Comparison of ENCODE assay signal across 11 mouse cellular contexts in genomic region chr7:126825403-126825802, GRCm38 (mm10). TPM values are rescaled to one million over a fixed set of nuclear protein-coding genes. Genes with fewer than 3 reads are reported as not detected.
DNase-seq lines count a peak whose midpoint lies in the region; ATAC-seq and TF ChIP-seq lines count a peak whose summit lies in the region.
"Had no signal": no experiment of that assay in that cellular context is flagged by ENCODE, and none has a peak within 500 bp of the region (broad histone marks: within the 10 kb centered on the region; RNA-seq: fewer than 3 reads in every experiment).

No protein-coding gene starts in this region.

- no peak for TF ChIP-seq CTCF in intestine, postnatal 0 days (IDR thresholded peaks at IDR 0.05; ENCODE audit: low read depth)

- no peak overlapping the region for H3K9ac ChIP-seq in intestine, embryonic 14.5 days (ENCODE audit: low read length)
- H3K9ac ChIP-seq in intestine, postnatal 0 days (ENCODE audit: low read depth, low read length): no peak overlapping the region

- H3K4me3 ChIP-seq in intestine, embryonic 14.5 days (ENCODE audit: low read depth, low read length): no peak overlapping the region
- H3K4me3 ChIP-seq in intestine, postnatal 0 days (ENCODE audit: low read depth, low read length): no peak overlapping the region
- H3K4me3 ChIP-seq in hindbrain, embryonic 10.5 days: peak overlapping the region; percentile 20; the same call in 1 of the 2 replicates
- H3K4me3 ChIP-seq in myocyte: no peak overlapping the region

- no peak overlapping the region for H3ac ChIP-seq in myocyte (ENCODE audit: control insufficient read depth, insufficient read length)

- no peaks in the 10 kb centered on the region for H3K79me2 ChIP-seq in myocyte (ENCODE audit: control insufficient read depth, insufficient read depth)

- H3K27me3 ChIP-seq in intestine, embryonic 14.5 days (replicated peaks; ENCODE audit: control insufficient read depth, insufficient read depth, low read length): peaks cover 26% of the 10 kb centered on the region
- peaks cover 35% of the 10 kb centered on the region for H3K27me3 ChIP-seq in intestine, postnatal 0 days (replicated peaks; ENCODE audit: control insufficient read depth, insufficient read depth, low read length)
- H3K27me3 ChIP-seq in hindbrain, embryonic 10.5 days (ENCODE audit: insufficient read depth, poor library complexity, severe bottlenecking): peaks cover 55% of the 10 kb centered on the region
- peaks cover 73% of the 10 kb centered on the region for H3K27me3 ChIP-seq in myocyte (ENCODE audit: control insufficient read depth, insufficient read depth, insufficient read length)

- TF ChIP-seq POLR2A in myocyte (IDR thresholded peaks at IDR 0.05; ENCODE audit: insufficient read length, low read depth): no peak

- no peaks in the 10 kb centered on the region for H3K36me3 ChIP-seq in intestine, embryonic 14.5 days (ENCODE audit: control insufficient read depth, insufficient read depth, low read length)
- H3K36me3 ChIP-seq in intestine, postnatal 0 days (ENCODE audit: control insufficient read depth, insufficient read depth): no peaks in the 10 kb centered on the region
- H3K36me3 ChIP-seq in hindbrain, embryonic 10.5 days: no peaks in the 10 kb centered on the region
- no peaks in the 10 kb centered on the region for H3K36me3 ChIP-seq in myocyte (ENCODE audit: control insufficient read depth, insufficient read depth)

- H3K27ac ChIP-seq in intestine, embryonic 14.5 days (ENCODE audit: low read depth): no peak overlapping the region
- H3K27ac ChIP-seq in intestine, postnatal 0 days (ENCODE audit: low read depth, low read length): no peak overlapping the region
- no peak overlapping the region for H3K27ac ChIP-seq in hindbrain, embryonic 10.5 days

- ATAC-seq in intestine, embryonic 14.5 days (replicated peaks; ENCODE audit: low FRiP score, low TSS enrichment, low read depth): no peak
- no peak for ATAC-seq in intestine, postnatal 0 days
- ATAC-seq in megakaryocyte, adult 5-6 weeks (ENCODE audit: poor library complexity, severe bottlenecking): no peak

- WGBS in intestine, embryonic 14.5 days: 18% methylated on average over 8 of the region's 8 CpGs
- WGBS in intestine, postnatal 0 days: 17% methylated on average over 8 of the region's 8 CpGs
- 19% methylated on average over 8 of the region's 8 CpGs for WGBS in hindbrain, embryonic 10.5 days

- H3K4me1 ChIP-seq in intestine, embryonic 14.5 days (replicated peaks; ENCODE audit: control insufficient read depth, insufficient read depth, low read length): no peaks in the 10 kb centered on the region
- H3K4me1 ChIP-seq in intestine, postnatal 0 days (replicated peaks; ENCODE audit: control insufficient read depth, insufficient read depth, low read length): no peaks in the 10 kb centered on the region
- H3K4me1 ChIP-seq in hindbrain, embryonic 10.5 days (replicated peaks): peaks cover 51% of the 10 kb centered on the region

- H3K9me3 ChIP-seq in intestine, embryonic 14.5 days (ENCODE audit: control insufficient read depth, low read length): no peaks in the 10 kb centered on the region
- no peaks in the 10 kb centered on the region for H3K9me3 ChIP-seq in intestine, postnatal 0 days (ENCODE audit: control insufficient read depth)
- no peaks in the 10 kb centered on the region for H3K9me3 ChIP-seq in hindbrain, embryonic 10.5 days

- H3K4me2 ChIP-seq in intestine, embryonic 14.5 days (ENCODE audit: low read length): no peak overlapping the region
- no peak overlapping the region for H3K4me2 ChIP-seq in intestine, postnatal 0 days (replicated peaks; ENCODE audit: low read depth)
- H3K4me2 ChIP-seq in myocyte (ENCODE audit: low read depth): no peak overlapping the region

- intact Hi-C loops in left cerebral cortex, postnatal 25 days (cut with DNase I): loop anchor here (2.0 kb wide), 1 partner anchor 35 kb away; the partner anchor contains the start of gene Hirip3

- DNase-seq in intestine, embryonic 14.5 days (ENCODE audit: low spot score): peak; percentile 83
- peak; percentile 65 for DNase-seq in adipocyte (ENCODE audit: low spot score)
- DNase-seq in hindbrain, embryonic 10.5 days (ENCODE audit: low spot score): no peak
- DNase-seq in gastrocnemius, adult 18-20 months (ENCODE audit: low spot score): no peak
- DNase-seq in left cerebral cortex, postnatal 25 days (ENCODE audit: low spot score in 2 of 2): no peak
- DNase-seq: thymus, adult 2 months had no signal

TF ChIP-seq in myocyte, 11 proteins besides CTCF, POLR2A, EP300 and RAD21:
- TF ChIP-seq REST (IDR thresholded peaks at IDR 0.05; ENCODE audit: insufficient read depth, insufficient read length): peak; percentile 86
- TF ChIP-seq MAX (IDR thresholded peaks at IDR 0.05; ENCODE audit: low read depth): no peak
- TF ChIP-seq POLR2AphosphoS2 (IDR thresholded peaks at IDR 0.05; ENCODE audit: insufficient read length, low read depth): no peak
- TF ChIP-seq E2F4 (IDR thresholded peaks at IDR 0.05; ENCODE audit: insufficient read depth): no peak
- no peak for TF ChIP-seq TCF12 (IDR thresholded peaks at IDR 0.05; ENCODE audit: insufficient read depth, poor library complexity, severe bottlenecking)
- no peak for TF ChIP-seq CEBPB (IDR thresholded peaks at IDR 0.05; ENCODE audit: insufficient read depth, poor library complexity, severe bottlenecking)
- no peak for TF ChIP-seq USF1 (IDR thresholded peaks at IDR 0.05; ENCODE audit: low read depth)

RNA-seq across cellular contexts. Expression of gene 4930451I11Rik, which starts 6.0 kb away (rescaled TPM):
- polyA plus RNA-seq in intestine, embryonic 14.5 days (2014; fragmentation: Nextera tagmentation; extraction: Ambion mirVana): not detected in 2 replicates
- not detected in 2 replicates for polyA plus RNA-seq in intestine, postnatal 0 days (2015; fragmentation: Nextera tagmentation; extraction: Ambion mirVana)
- polyA plus RNA-seq in hindbrain, embryonic 10.5 days (2016; fragmentation: Nextera tagmentation; extraction: Ambion mirVana): not detected in 2 replicates
- not detected for polyA plus RNA-seq in myocyte (2012; fragmentation: generic; extraction: Trizol)
- total RNA-seq in megakaryocyte, adult 5-6 weeks (2015): not detected in 2 replicates
- not detected in 2 replicates for total RNA-seq in megakaryocyte, adult 5-6 weeks (2017)
- not detected for total RNA-seq in gastrocnemius, adult 18-20 months (2021)
- not detected for total RNA-seq in left cerebral cortex, postnatal 25 days (2021)
- total RNA-seq: hematopoietic stem cell, adult 5-6 weeks; left cerebral cortex, postnatal 36 days had no signal
- polyA plus RNA-seq: thymus, adult 2 months had no signal

RNA-seq across cellular contexts. Expression of gene Doc2a, which starts 21.8 kb away (rescaled TPM):
- 0.86 and 1.2 TPM in 2 replicates for polyA plus RNA-seq in intestine, embryonic 14.5 days (2014; fragmentation: Nextera tagmentation; extraction: Ambion mirVana)
- 1.5 and 1.6 TPM in 2 replicates for polyA plus RNA-seq in intestine, postnatal 0 days (2015; fragmentation: Nextera tagmentation; extraction: Ambion mirVana)
- polyA plus RNA-seq in hindbrain, embryonic 10.5 days (2016; fragmentation: Nextera tagmentation; extraction: Ambion mirVana): 4.9 and 5.5 TPM in 2 replicates
- polyA plus RNA-seq in myocyte (2012; fragmentation: generic; extraction: Trizol): not detected
- total RNA-seq in megakaryocyte, adult 5-6 weeks (2015): not detected in 2 replicates
- not detected in 2 replicates for total RNA-seq in megakaryocyte, adult 5-6 weeks (2017)
- not detected for total RNA-seq in gastrocnemius, adult 18-20 months (2021)
- total RNA-seq in left cerebral cortex, postnatal 25 days (2021): 10 to 100 TPM; 47.8 to 57.6 TPM
- total RNA-seq: hematopoietic stem cell, adult 5-6 weeks had no signal

RNA-seq across cellular contexts. Expression of gene Fam57b, which starts 27.9 kb away (rescaled TPM):
- 1.5 and 1.8 TPM in 2 replicates for polyA plus RNA-seq in intestine, embryonic 14.5 days (2014; fragmentation: Nextera tagmentation; extraction: Ambion mirVana)
- polyA plus RNA-seq in intestine, postnatal 0 days (2015; fragmentation: Nextera tagmentation; extraction: Ambion mirVana): 0.97 and 1.2 TPM in 2 replicates
- polyA plus RNA-seq in hindbrain, embryonic 10.5 days (2016; fragmentation: Nextera tagmentation; extraction: Ambion mirVana): 4.7 and 12.7 TPM in 2 replicates
- polyA plus RNA-seq in myocyte (2012; fragmentation: generic; extraction: Trizol): 0.94 TPM
- not detected in 2 replicates for total RNA-seq in megakaryocyte, adult 5-6 weeks (2015)
- total RNA-seq in megakaryocyte, adult 5-6 weeks (2017): not detected in 2 replicates
- total RNA-seq in gastrocnemius, adult 18-20 months (2021): 10 to 100 TPM; 65.3 to 75.7 TPM
- total RNA-seq in left cerebral cortex, postnatal 25 days (2021): 10 to 100 TPM; 84.6 to 91.9 TPM
- total RNA-seq: hematopoietic stem cell, adult 5-6 weeks had no signal

RNA-seq across cellular contexts. Expression of gene Ppp4c, which starts 33.1 kb away (rescaled TPM):
- polyA plus RNA-seq in intestine, embryonic 14.5 days (2014; fragmentation: Nextera tagmentation; extraction: Ambion mirVana): 277 and 280 TPM in 2 replicates
- 134 and 135 TPM in 2 replicates for polyA plus RNA-seq in intestine, postnatal 0 days (2015; fragmentation: Nextera tagmentation; extraction: Ambion mirVana)
- polyA plus RNA-seq in hindbrain, embryonic 10.5 days (2016; fragmentation: Nextera tagmentation; extraction: Ambion mirVana): 391 and 411 TPM in 2 replicates
- polyA plus RNA-seq in myocyte (2012; fragmentation: generic; extraction: Trizol): 113 TPM
- 186 and 196 TPM in 2 replicates for total RNA-seq in megakaryocyte, adult 5-6 weeks (2015)
- 139 and 154 TPM in 2 replicates for total RNA-seq in megakaryocyte, adult 5-6 weeks (2017)
- total RNA-seq in gastrocnemius, adult 18-20 months (2021): 10 to 100 TPM; 20.5 TPM
- 10 to 100 TPM; 48.1 to 51.3 TPM for total RNA-seq in left cerebral cortex, postnatal 25 days (2021)

RNA-seq across cellular contexts. Expression of gene Hirip3, which starts 36.4 kb away (rescaled TPM):
- 19.0 and 19.5 TPM in 2 replicates for polyA plus RNA-seq in intestine, embryonic 14.5 days (2014; fragmentation: Nextera tagmentation; extraction: Ambion mirVana)
- polyA plus RNA-seq in intestine, postnatal 0 days (2015; fragmentation: Nextera tagmentation; extraction: Ambion mirVana): 7.2 and 9.5 TPM in 2 replicates
- 38.7 and 48.1 TPM in 2 replicates for polyA plus RNA-seq in hindbrain, embryonic 10.5 days (2016; fragmentation: Nextera tagmentation; extraction: Ambion mirVana)
- polyA plus RNA-seq in myocyte (2012; fragmentation: generic; extraction: Trizol): 16.2 TPM
- 14.6 and 22.0 TPM in 2 replicates for total RNA-seq in megakaryocyte, adult 5-6 weeks (2015)
- total RNA-seq in megakaryocyte, adult 5-6 weeks (2017): 147 and 164 TPM in 2 replicates
- total RNA-seq in gastrocnemius, adult 18-20 months (2021): 1 to 10 TPM; 5.0 to 5.4 TPM
- 10 to 100 TPM; 25.5 to 35.0 TPM for total RNA-seq in left cerebral cortex, postnatal 25 days (2021)

Comparison
In these comparisons a context has a peak if more than half of its experiments do, and no peak if none do; other contexts are left out.
1. DNase-seq: peak in intestine, embryonic 14.5 days (single experiment) and adipocyte (single experiment); none in hindbrain, embryonic 10.5 days (single experiment), gastrocnemius, adult 18-20 months (single experiment) and left cerebral cortex, postnatal 25 days (0 of 2).